ENCODE assay signal across 9 mouse cellular contexts in the genomic region with DNA sequence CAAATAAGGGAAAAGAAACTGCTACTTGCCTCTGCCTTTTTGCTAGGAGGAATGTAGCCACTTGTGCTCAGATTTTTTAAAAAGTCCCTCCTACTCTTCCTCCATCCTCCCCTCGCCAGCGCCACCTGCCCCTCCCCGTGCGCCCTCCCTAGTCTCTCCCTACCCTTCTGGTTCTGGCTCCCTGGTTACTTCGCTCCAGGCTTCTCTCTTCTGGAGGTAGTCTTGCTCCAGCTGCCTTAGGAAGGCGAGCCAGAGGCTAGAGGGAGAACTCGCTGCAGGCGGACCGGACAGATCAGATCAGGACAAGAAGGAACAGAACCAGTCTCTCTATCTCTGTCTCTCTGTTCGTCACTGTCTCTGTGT. TPM values are rescaled to one million over a fixed set of nuclear protein-coding genes. Genes with fewer than 3 reads are reported as not detected.
DNase-seq lines count a peak whose midpoint lies in the region; ATAC-seq lines count a peak whose summit lies in the region.
"Had no signal": no experiment of that assay in that cellular context is flagged by ENCODE, and none has a peak within 500 bp of the region (broad histone marks: within the 10 kb centered on the region; RNA-seq: fewer than 3 reads in every experiment).

A gene (plus strand): TSS at position 152 of the 363 bp plus-strand sequence.

- no peak within 1 kb of the TSS for H3K27ac ChIP-seq in heart, embryonic 12.5 days (ENCODE audit: poor library complexity, severe bottlenecking)
- H3K27ac ChIP-seq in midbrain, embryonic 10.5 days (replicated peaks) = peak within 1 kb of the TSS; percentile 57; the same call in 1 of the 2 replicates

- H3K4me3 ChIP-seq in heart, embryonic 12.5 days = peak within 1 kb of the TSS; percentile 59
- H3K4me3 ChIP-seq in midbrain, embryonic 10.5 days = peak within 1 kb of the TSS; percentile 74

- H3K4me1 ChIP-seq in heart, embryonic 12.5 days (replicated peaks) = peaks cover 14% of the 10 kb centered on the region; the same call in 1 of the 2 replicates
- peaks cover 22% of the 10 kb centered on the region for H3K4me1 ChIP-seq in midbrain, embryonic 10.5 days

- DNase-seq in heart, adult 18-20 months = no peak
- peak; percentile 30 for DNase-seq in embryo, embryonic 10.5 days (ENCODE audit: low spot score)
- peak; percentile 2 to 7 for DNase-seq in heart, postnatal 14 days
- peak; percentile 43 to 44 for DNase-seq in left cerebral cortex, postnatal 14 days (ENCODE audit: low spot score in 2 of 2)
- DNase-seq in midbrain, embryonic 10.5 days (ENCODE audit: low spot score) = peak; percentile 45
- peak; percentile 53 to 60 for DNase-seq in urinary bladder, postnatal 36 days (ENCODE audit: low spot score in 2 of 2)

- H3K9ac ChIP-seq in heart, embryonic 12.5 days = peak within 1 kb of the TSS; percentile 39; the same call in 1 of the 2 replicates

- no peaks in the 10 kb centered on the region for H3K9me3 ChIP-seq in heart, embryonic 12.5 days (replicated peaks)
- H3K9me3 ChIP-seq in midbrain, embryonic 10.5 days (replicated peaks) = no peaks in the 10 kb centered on the region

- intact Hi-C loops in heart, postnatal 14 days (cut with DNase I) = no loop called here
- intact Hi-C loops in left cerebral cortex, postnatal 14 days (cut with DNase I) = no loop called here

- WGBS in heart, embryonic 12.5 days = 9% methylated on average over 10 of the region's 10 CpGs
- WGBS in midbrain, embryonic 10.5 days = 4% methylated on average over 10 of the region's 10 CpGs

- H3K27me3 ChIP-seq in heart, embryonic 12.5 days (replicated peaks) = peaks cover 62% of the 10 kb centered on the region
- H3K27me3 ChIP-seq in midbrain, embryonic 10.5 days (ENCODE audit: low read depth, poor library complexity, severe bottlenecking) = peaks cover 66% of the 10 kb centered on the region

- H3K36me3 ChIP-seq in heart, embryonic 12.5 days = no peaks in the 10 kb centered on the region
- H3K36me3 ChIP-seq in midbrain, embryonic 10.5 days = no peaks in the 10 kb centered on the region

- H3K4me2 ChIP-seq in heart, embryonic 12.5 days = peak within 1 kb of the TSS; percentile 98

- ATAC-seq in heart, embryonic 12.5 days (ENCODE audit: insufficient number of reproducible peaks, low FRiP score) = no peak
- no peak for ATAC-seq in megakaryocyte, adult 5-6 weeks (ENCODE audit: poor library complexity, severe bottlenecking)

RNA-seq across cellular contexts. Expression of the gene that starts here (rescaled TPM):
- 0.65 and 0.68 TPM in 2 replicates for polyA plus RNA-seq in heart, embryonic 12.5 days (2016; fragmentation: Nextera tagmentation; extraction: Ambion mirVana)
- total RNA-seq in heart, adult 18-20 months (2021) = under 1 TPM; 0.52 to 0.54 TPM
- under 1 TPM; 0.24 to 0.31 TPM for total RNA-seq in heart, postnatal 14 days (2021)
- total RNA-seq in left cerebral cortex, postnatal 14 days (2021) = 10 to 100 TPM; 11.8 to 14.6 TPM
- 0.10 and 0.41 TPM in 2 replicates for polyA plus RNA-seq in midbrain, embryonic 10.5 days (2016; fragmentation: Nextera tagmentation; extraction: Ambion mirVana)
- total RNA-seq in megakaryocyte, adult 5-6 weeks (2015) = not detected in 2 replicates
- total RNA-seq in megakaryocyte, adult 5-6 weeks (2017) = not detected in 2 replicates
- total RNA-seq: MEL had no signal

Comparison
In these comparisons a context has a peak if more than half of its experiments do, and no peak if none do; other contexts are left out.
1. RNA of the gene that starts here (total RNA-seq): 11.8 to 14.6 TPM in left cerebral cortex, postnatal 14 days; 0.52 to 0.54 TPM in heart, adult 18-20 months, 0.24 to 0.31 TPM in heart, postnatal 14 days and not detected in megakaryocyte, adult 5-6 weeks; every median in the first group is over 4 times any median in the second.
2. Peak in DNase-seq in heart, postnatal 14 days; RNA of the gene not detected or under 1 TPM.
3. Peak in DNase-seq, H3K4me3 ChIP-seq and H3K27ac ChIP-seq in midbrain, embryonic 10.5 days; RNA of the gene not detected or under 1 TPM.
4. DNase-seq: peak in embryo, embryonic 10.5 days (single experiment), left cerebral cortex, postnatal 14 days (2 of 2) and urinary bladder, postnatal 36 days (2 of 2); none in heart, adult 18-20 months (0 of 2).